Mouse (Mus musculus) limb, embryonic 11.5 days (tissue): Measurements from ENCODE around the gene Brd3. TPM values are rescaled to one million over a fixed set of nuclear protein-coding genes. Genes with fewer than 3 reads are reported as not detected.

ENCODE experiments used
- ATAC-seq: fragments of 200-750 bp; cut with Nextera tagmentation; 2 replicates; pipeline ENCODE4 v1.8.0; 2017; ENCODE audit warnings: low read depth; ENCODE audit not compliant: insufficient number of reproducible peaks, low FRiP score, low TSS enrichment
- DNase-seq: peaks from one replicate; pipeline ENCODE4 v3.0.0-alpha.2; 2015; ENCODE audit warnings: low spot score
- H3K27ac ChIP-seq: fragments of 300-500 bp; sonication (generic); replicated peaks from 2 replicates; pipeline ENCODE4 v1.5.1; 2014; ENCODE audit warnings: low read depth, mild to moderate bottlenecking, low read length
- H3K27me3 ChIP-seq: fragments of 300-500 bp; sonication (generic); 2 replicates; pipeline ENCODE4 v1.6.1; 2014; ENCODE audit warnings: mild to moderate bottlenecking, low read length, mixed read lengths; ENCODE audit not compliant: control insufficient read depth, insufficient read depth
- H3K36me3 ChIP-seq: fragments of 300-500 bp; sonication (generic); 2 replicates; pipeline ENCODE4 v1.6.1; 2014; ENCODE audit warnings: mild to moderate bottlenecking, low read length, moderate library complexity, mixed read lengths; ENCODE audit not compliant: control insufficient read depth, insufficient read depth
- H3K4me1 ChIP-seq: fragments of 300-500 bp; sonication (generic); 2 replicates; pipeline ENCODE4 v1.6.1; 2014; ENCODE audit warnings: low read length, mixed read lengths; ENCODE audit not compliant: control insufficient read depth, insufficient read depth
- H3K4me2 ChIP-seq: fragments of 300-500 bp; sonication (generic); 2 replicates; pipeline ENCODE4 v1.6.1; 2014; ENCODE audit warnings: low read depth, mild to moderate bottlenecking, moderate library complexity; ENCODE audit not compliant: severe bottlenecking
- H3K4me3 ChIP-seq: fragments of 300-500 bp; sonication (generic); 2 replicates; pipeline ENCODE4 v1.5.1; 2014; ENCODE audit warnings: low read depth, low read length
- H3K9ac ChIP-seq: fragments of 300-500 bp; sonication (generic); 2 replicates; pipeline ENCODE4 v1.6.1; 2014; ENCODE audit warnings: mild to moderate bottlenecking, low read length
- H3K9me3 ChIP-seq: fragments of 300-500 bp; sonication (generic); 2 replicates; pipeline ENCODE4 v1.6.1; 2016; ENCODE audit warnings: low read length; ENCODE audit not compliant: control insufficient read depth
- WGBS: fragments of 180-500 bp; shearing (Covaris S2); extraction: QIAGEN DNeasy Blood & Tissue Kit; methylation state at CpG from one replicate; pipeline ENCODE4 v1.1.7; 2014; 5-methylcytosine and 5-hydroxymethylcytosine counted together
- microRNA-seq: library from miRNA; unstranded; fragments of <30 nt; microRNA quantifications from one replicate; pipeline ENCODE4, GENCODE M21; 2016
- polyA plus RNA-seq: library from polyadenylated mRNA; unstranded; fragments of >200 nt; fragmentation: Nextera tagmentation; extraction: Ambion mirVana; gene quantifications from 2 replicates; pipeline ENCODE4 v1.2.1, GENCODE M21; 2014

The Brd3 gene
- polyA plus RNA-seq, 1 experiment from 2014 or later = 223 TPM

GRCm38 (mm10) chr2:27401544-27401943 lies 105.9 kb downstream of the Brd3 start:
- ATAC-seq (no peak), DNase-seq (no peak)
- no peak overlapping the region for H3K4me2 ChIP-seq
- no peak overlapping the region for H3K9ac ChIP-seq
- no peaks in the 10 kb centered on the region for H3K36me3 ChIP-seq
- H3K4me3 ChIP-seq = no peak overlapping the region
- no peaks in the 10 kb centered on the region for H3K9me3 ChIP-seq
- WGBS = 95% methylated on average over 2 of the region's 2 CpGs
- peaks cover 23% of the 10 kb centered on the region for H3K4me1 ChIP-seq
- no peak overlapping the region for H3K27ac ChIP-seq
- H3K27me3 ChIP-seq = no peaks in the 10 kb centered on the region

DNA sequence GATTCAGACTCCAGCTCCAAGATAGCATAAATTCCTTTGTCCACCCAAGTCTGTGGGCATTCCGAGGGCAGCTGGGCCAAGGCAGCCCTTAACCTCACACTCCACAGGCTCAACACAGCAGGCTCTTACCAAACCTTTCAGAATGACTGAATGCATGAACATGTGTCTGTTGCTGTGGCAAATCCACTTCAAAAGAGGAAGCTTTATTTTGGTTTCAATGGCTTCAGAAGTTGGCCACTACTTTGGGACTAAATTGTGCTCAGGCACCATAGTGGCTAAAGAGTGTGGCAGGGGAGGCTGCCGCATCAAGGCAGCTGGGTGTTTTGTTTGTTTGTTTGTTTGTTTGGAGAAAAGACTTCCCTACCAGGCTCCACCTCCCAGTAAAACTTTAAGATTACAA lies 107.4 kb downstream of the Brd3 start:
- no peak overlapping the region for H3K27ac ChIP-seq
- no peak overlapping the region for H3K9ac ChIP-seq
- H3K9me3 ChIP-seq = no peaks in the 10 kb centered on the region
- DNase-seq (no peak), ATAC-seq (no peak)
- no peak overlapping the region for H3K4me3 ChIP-seq
- H3K27me3 ChIP-seq = no peaks in the 10 kb centered on the region
- no peaks in the 10 kb centered on the region for H3K36me3 ChIP-seq
- WGBS = 93% methylated on average over 2 of the region's 2 CpGs
- H3K4me1 ChIP-seq = peaks cover 21% of the 10 kb centered on the region
- no peak overlapping the region for H3K4me2 ChIP-seq

GRCm38 (mm10) chr2:27396656-27397440 lies 110.6 kb downstream of the Brd3 start:
- no peak overlapping the region for H3K4me3 ChIP-seq
- H3K27ac ChIP-seq = no peak overlapping the region; the same call in 1 of the 2 replicates
- DNase-seq = no peak
- no peaks in the 10 kb centered on the region for H3K36me3 ChIP-seq
- 53% methylated on average over 17 of the region's 17 CpGs for WGBS
- no peak overlapping the region for H3K4me2 ChIP-seq
- peaks cover 27% of the 10 kb centered on the region for H3K4me1 ChIP-seq
- H3K9ac ChIP-seq = no peak overlapping the region
- no peaks in the 10 kb centered on the region for H3K27me3 ChIP-seq
- ATAC-seq = no peak
- H3K9me3 ChIP-seq = no peaks in the 10 kb centered on the region

Small RNA genes within 50 kb of the gene (microRNA-seq; reads per million reads assigned to microRNA genes)
- gene Gm24049 (not detected), gene Mir7578 (not detected)

Other genes starting within 250 kb of the Brd3 start
- 6.8 and 7.3 TPM in 2 replicates for gene Vav2, start 80.6 kb downstream of the Brd3 start, polyA plus RNA-seq
- gene Brd3os, start 65.3 kb downstream of the Brd3 start, polyA plus RNA-seq = 9.8 and 10.1 TPM in 2 replicates
- 77.6 and 83.3 TPM in 2 replicates for gene Wdr5, start 7.5 kb upstream of the Brd3 start, polyA plus RNA-seq
- 8.7 TPM in 2 replicates for gene Rxra, start 168.8 kb upstream of the Brd3 start, polyA plus RNA-seq